Mouse (Mus musculus) hindbrain, embryonic 13.5 days (tissue): ENCODE data around the gene Nudt3. TPM values are rescaled to one million over a fixed set of nuclear protein-coding genes. Genes with fewer than 3 reads are reported as not detected.

Source experiments
- ATAC-seq: fragments of 200-750 bp; cut with Nextera tagmentation; 2 replicates; pipeline ENCODE4 v1.8.0; 2017; ENCODE audit warnings: moderate TSS enrichment; ENCODE audit not compliant: low FRiP score
- H3K27ac ChIP-seq: fragments of 300-500 bp; sonication (generic); 2 replicates; pipeline ENCODE4 v1.5.1; 2015; ENCODE audit warnings: inconsistent platforms, mild to moderate bottlenecking, moderate library complexity
- H3K27me3 ChIP-seq: fragments of 300-500 bp; sonication (generic); 2 replicates; pipeline ENCODE4 v1.6.1; 2015; ENCODE audit warnings: mild to moderate bottlenecking, inconsistent platforms
- H3K36me3 ChIP-seq: fragments of 300-500 bp; sonication (generic); 2 replicates; pipeline ENCODE4 v1.6.1; 2015; ENCODE audit warnings: mild to moderate bottlenecking, inconsistent platforms
- H3K4me1 ChIP-seq: fragments of 300-500 bp; sonication (generic); replicated peaks from 2 replicates; pipeline ENCODE4 v1.6.1; 2015; ENCODE audit warnings: inconsistent platforms
- H3K4me2 ChIP-seq: fragments of 300-500 bp; sonication (generic); 2 replicates; pipeline ENCODE4 v1.6.1; 2015; ENCODE audit warnings: inconsistent platforms, mild to moderate bottlenecking, moderate library complexity
- H3K4me3 ChIP-seq: fragments of 300-500 bp; sonication (generic); 2 replicates; pipeline ENCODE4 v1.5.1; 2015; ENCODE audit warnings: mild to moderate bottlenecking, inconsistent platforms
- H3K9ac ChIP-seq: fragments of 300-500 bp; sonication (generic); 2 replicates; pipeline ENCODE4 v1.6.1; 2015; ENCODE audit warnings: mild to moderate bottlenecking, inconsistent platforms
- H3K9me3 ChIP-seq: fragments of 300-500 bp; sonication (generic); 2 replicates; pipeline ENCODE4 v1.6.1; 2016; ENCODE audit warnings: inconsistent platforms
- WGBS: fragments of 180-500 bp; shearing (Covaris S2); methylation state at CpG from one replicate; pipeline ENCODE4 v1.1.7; 2015; 5-methylcytosine and 5-hydroxymethylcytosine counted together
- polyA plus RNA-seq: library from polyadenylated mRNA; unstranded; fragments of >200 nt; fragmentation: Nextera tagmentation; extraction: Ambion mirVana; gene quantifications from 2 replicates; pipeline ENCODE4 v1.2.1, GENCODE M21; 2015

The Nudt3 gene
- polyA plus RNA-seq, 1 experiment from 2014 or later: 235 TPM

GRCm38 (mm10) chr17:27611519-27611884 is 11.8 kb downstream of the Nudt3 start:
- H3K4me1 ChIP-seq: peaks cover 56% of the 10 kb centered on the region
- no peaks in the 10 kb centered on the region for H3K27me3 ChIP-seq
- H3K9me3 ChIP-seq: no peaks in the 10 kb centered on the region
- H3K9ac ChIP-seq: no peak overlapping the region; the same call in 1 of the 2 replicates
- no peak overlapping the region for H3K4me2 ChIP-seq
- 73% methylated on average over 3 of the region's 3 CpGs for WGBS
- H3K4me3 ChIP-seq: no peak overlapping the region
- peaks cover 8% of the 10 kb centered on the region for H3K36me3 ChIP-seq
- no peak for ATAC-seq
- 0 out of 2 replicates have a peak overlapping the region, but pooled peaks have one; percentile 20 for H3K27ac ChIP-seq

GRCm38 (mm10) chr17:27610679-27611518 is 12.4 kb downstream of the Nudt3 start:
- H3K9ac ChIP-seq: no peak overlapping the region
- peaks cover 60% of the 10 kb centered on the region for H3K4me1 ChIP-seq
- no peaks in the 10 kb centered on the region for H3K9me3 ChIP-seq
- ATAC-seq: no peak
- no peaks in the 10 kb centered on the region for H3K27me3 ChIP-seq
- H3K36me3 ChIP-seq: peaks cover 8% of the 10 kb centered on the region
- 76% methylated on average over 10 of the region's 10 CpGs for WGBS
- H3K4me3 ChIP-seq: no peak overlapping the region
- H3K4me2 ChIP-seq: no peak overlapping the region
- 0 out of 2 replicates have a peak overlapping the region, but pooled peaks have one; percentile 20 for H3K27ac ChIP-seq

- no peak overlapping the region for H3K4me3 ChIP-seq
- H3K4me2 ChIP-seq: no peak overlapping the region
- H3K27ac ChIP-seq: no peak overlapping the region
- no peaks in the 10 kb centered on the region for H3K9me3 ChIP-seq
- H3K9ac ChIP-seq: no peak overlapping the region
- peaks cover 8% of the 10 kb centered on the region for H3K36me3 ChIP-seq
- no peaks in the 10 kb centered on the region for H3K27me3 ChIP-seq
- WGBS: 92% methylated on average over 7 of the region's 7 CpGs
- ATAC-seq: no peak
- H3K4me1 ChIP-seq: peaks cover 66% of the 10 kb centered on the region
These were observed 13.7 kb downstream of the Nudt3 start for GRCm38 (mm10) chr17:27609576-27609975.

- Histone ChIP-seq H3K9ac (peak overlapping the region; percentile 2; the same call in 1 of the 2 replicates), H3K4me2 (no peak overlapping the region), H3K27ac (peak overlapping the region; percentile 14; the same call in 1 of the 2 replicates), H3K27me3 (no peaks in the 10 kb centered on the region), H3K36me3 (peaks cover 8% of the 10 kb centered on the region; the same call in 1 of the 2 replicates), H3K9me3 (no peaks in the 10 kb centered on the region), H3K4me3 (no peak overlapping the region), H3K4me1 (peaks cover 74% of the 10 kb centered on the region)
- no peak for ATAC-seq
- 68% methylated on average over 21 of the region's 21 CpGs for WGBS
These were observed 19.6 kb downstream of the Nudt3 start for GRCm38 (mm10) chr17:27603522-27604234.

GRCm38 (mm10) chr17:27603036-27603435 is 20.3 kb downstream of the Nudt3 start:
- Histone ChIP-seq H3K4me3 (no peak overlapping the region), H3K27ac (peak overlapping the region; percentile 14; the same call in 1 of the 2 replicates), H3K27me3 (no peaks in the 10 kb centered on the region), H3K4me1 (peaks cover 76% of the 10 kb centered on the region), H3K9me3 (no peaks in the 10 kb centered on the region), H3K4me2 (no peak overlapping the region), H3K9ac (0 out of 2 replicates have a peak overlapping the region, but pooled peaks have one; percentile 2), H3K36me3 (0 out of 2 replicates have a peak, but pooled peaks cover 3% of the 10 kb centered on the region)
- no peak for ATAC-seq
- 77% methylated on average over 2 of the region's 2 CpGs for WGBS

- Histone ChIP-seq H3K4me2 (no peak overlapping the region), H3K27me3 (no peaks in the 10 kb centered on the region), H3K27ac (peak overlapping the region; percentile 40; the same call in 1 of the 2 replicates), H3K4me1 (peaks cover 77% of the 10 kb centered on the region), H3K4me3 (no peak overlapping the region), H3K36me3 (peaks cover 12% of the 10 kb centered on the region), H3K9ac (no peak overlapping the region), H3K9me3 (no peaks in the 10 kb centered on the region)
- 64% methylated on average over 5 of the region's 5 CpGs for WGBS
- no peak for ATAC-seq
These were observed 22.4 kb downstream of the Nudt3 start for GRCm38 (mm10) chr17:27600869-27601268.

- Histone ChIP-seq H3K9me3 (no peaks in the 10 kb centered on the region), H3K9ac (no peak overlapping the region), H3K4me2 (no peak overlapping the region), H3K4me1 (peaks cover 73% of the 10 kb centered on the region), H3K27me3 (no peaks in the 10 kb centered on the region), H3K4me3 (no peak overlapping the region), H3K27ac (no peak overlapping the region), H3K36me3 (peaks cover 17% of the 10 kb centered on the region)
- 90% methylated on average over 3 of the region's 3 CpGs for WGBS
- ATAC-seq: no peak
These were observed 23.0 kb downstream of the Nudt3 start for GRCm38 (mm10) chr17:27600286-27600685.

- ATAC-seq: no peak
- H3K4me2 ChIP-seq: no peak overlapping the region
- WGBS: 87% methylated on average over 21 of the region's 21 CpGs
- H3K4me1 ChIP-seq: peaks cover 38% of the 10 kb centered on the region
- peaks cover 47% of the 10 kb centered on the region for H3K36me3 ChIP-seq
- no peak overlapping the region for H3K27ac ChIP-seq
- no peak overlapping the region for H3K4me3 ChIP-seq
- no peaks in the 10 kb centered on the region for H3K9me3 ChIP-seq
- H3K27me3 ChIP-seq: no peaks in the 10 kb centered on the region
- no peak overlapping the region; the same call in 1 of the 2 replicates for H3K9ac ChIP-seq
These were observed 26.7 kb downstream of the Nudt3 start for GRCm38 (mm10) chr17:27596376-27597190.

GRCm38 (mm10) chr17:27595659-27596375 is 27.5 kb downstream of the Nudt3 start:
- H3K36me3 ChIP-seq: peaks cover 51% of the 10 kb centered on the region
- H3K4me2 ChIP-seq: no peak overlapping the region
- 91% methylated on average over 15 of the region's 15 CpGs for WGBS
- H3K9me3 ChIP-seq: no peaks in the 10 kb centered on the region
- H3K4me3 ChIP-seq: no peak overlapping the region
- H3K9ac ChIP-seq: no peak overlapping the region; the same call in 1 of the 2 replicates
- H3K27me3 ChIP-seq: no peaks in the 10 kb centered on the region
- ATAC-seq: no peak
- 0 out of 2 replicates have a peak overlapping the region, but pooled peaks have one; percentile 30 for H3K27ac ChIP-seq
- peaks cover 30% of the 10 kb centered on the region for H3K4me1 ChIP-seq

- Histone ChIP-seq H3K4me1 (peaks cover 17% of the 10 kb centered on the region; the same call in 1 of the 2 replicates), H3K4me2 (no peak overlapping the region), H3K9ac (no peak overlapping the region), H3K36me3 (peaks cover 72% of the 10 kb centered on the region), H3K9me3 (no peaks in the 10 kb centered on the region), H3K4me3 (no peak overlapping the region), H3K27ac (no peak overlapping the region), H3K27me3 (no peaks in the 10 kb centered on the region)
- WGBS: 97% methylated on average over 7 of the region's 7 CpGs
- no peak for ATAC-seq
These were observed 30.8 kb downstream of the Nudt3 start for GRCm38 (mm10) chr17:27592565-27592910.

- H3K36me3 ChIP-seq: peaks cover 75% of the 10 kb centered on the region
- ATAC-seq: no peak
- H3K4me1 ChIP-seq: peaks cover 18% of the 10 kb centered on the region; the same call in 1 of the 2 replicates
These were observed 31.3 kb downstream of the Nudt3 start for GRCm38 (mm10) chr17:27591826-27592564.

More at GRCm38 (mm10) chr17:27591826-27592564, 31.3 kb downstream of the Nudt3 start:
- no peak overlapping the region for H3K9ac ChIP-seq
- WGBS: 90% methylated on average over 12 of the region's 12 CpGs
- H3K9me3 ChIP-seq: no peaks in the 10 kb centered on the region
- H3K4me3 ChIP-seq: no peak overlapping the region
- H3K4me2 ChIP-seq: no peak overlapping the region
- no peaks in the 10 kb centered on the region for H3K27me3 ChIP-seq
- H3K27ac ChIP-seq: no peak overlapping the region
